Mouse (Mus musculus): ENCODE measurements around the gene Gm49321.

Gene Gm49321

DNA sequence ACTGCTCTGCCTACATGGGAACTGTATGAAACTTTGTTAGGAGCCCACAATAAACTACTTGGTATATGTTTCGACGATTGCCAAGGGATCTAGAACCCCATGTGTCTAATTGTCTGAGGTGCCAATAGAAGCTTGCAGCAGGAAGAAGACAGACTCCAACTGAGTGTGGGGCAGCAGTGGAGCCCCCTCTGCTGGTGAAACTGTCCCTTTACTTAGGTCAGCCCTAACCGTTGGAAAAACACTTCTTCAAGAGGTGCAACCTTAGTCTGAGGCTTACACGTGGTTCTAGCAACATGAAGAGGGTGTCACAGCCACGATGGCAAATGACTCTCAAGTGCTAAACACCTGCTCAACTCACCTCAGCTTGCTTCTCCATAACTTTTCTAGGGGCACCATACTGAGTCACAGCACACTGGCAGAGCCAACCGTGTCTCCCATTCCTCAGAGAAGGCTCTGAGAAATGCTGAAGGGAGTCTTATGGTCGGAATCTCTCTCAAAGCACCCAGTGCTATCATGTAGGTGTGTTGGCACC, 77.4 kb downstream of the Gm49321 start:
- peak; percentile 41 for DNase-seq

DNA sequence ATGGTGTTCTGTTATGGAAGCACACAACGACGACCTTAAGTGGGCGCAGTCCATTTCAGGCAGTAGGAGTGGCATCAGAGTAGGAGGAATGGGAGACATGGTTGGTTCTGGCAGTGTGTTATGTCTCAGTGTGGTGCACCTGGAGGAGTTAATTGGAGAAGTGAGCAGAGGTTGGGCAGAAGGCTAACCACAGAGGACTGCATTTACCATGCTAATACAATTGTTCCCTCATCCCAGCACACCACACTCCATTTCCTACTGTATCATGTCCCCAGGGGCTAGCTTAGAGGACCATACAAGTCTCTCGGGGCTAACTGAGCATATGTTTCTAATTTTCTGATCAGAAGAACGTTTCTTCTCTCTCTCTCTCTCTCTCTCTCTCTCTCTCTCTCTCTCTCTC, 78.0 kb downstream of the Gm49321 start:
- DNase-seq, result no peak

All from retina, postnatal 1 day (tissue).